Mouse (Mus musculus): ENCODE measurements around the gene Ovol2.

DNA sequence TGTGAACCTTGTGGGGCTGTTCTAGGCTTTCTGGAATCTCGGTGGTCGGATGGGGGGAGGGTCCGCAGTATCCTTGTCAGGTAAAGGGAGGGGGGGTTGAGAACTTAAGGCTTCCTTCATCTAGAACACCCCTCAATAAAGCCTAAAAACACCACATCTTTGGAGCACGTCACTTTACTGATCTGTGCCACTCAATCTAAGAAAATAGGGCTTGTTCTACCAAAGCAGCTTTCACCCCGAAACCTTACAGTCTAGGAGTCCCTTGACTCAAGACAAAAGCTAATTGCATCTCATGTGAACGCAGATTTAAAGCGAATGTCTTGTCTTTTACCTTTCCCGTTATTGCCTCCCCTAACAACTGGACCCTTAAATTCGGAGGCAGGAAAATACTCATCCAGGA is 540 bp upstream of the Ovol2 start:
- no peak for TF ChIP-seq CTCF (IDR thresholded peaks at IDR 0.05; ENCODE audit: low read depth, low read length)
- no peak for TF ChIP-seq EP300 (IDR thresholded peaks at IDR 0.05; ENCODE audit: insufficient read depth, low read depth, low read length)
- TF ChIP-seq POLR2A (IDR thresholded peaks at IDR 0.05; ENCODE audit: insufficient read depth, low read length) = no peak

Data from ES-Bruce4 (cell line).